Mouse (Mus musculus): ENCODE data around the gene Gm6034. TPM values are rescaled to one million over a fixed set of nuclear protein-coding genes. Genes with fewer than 3 reads are reported as not detected.
"Not testable (repeated sequence)": the region's sequence is repeated elsewhere in the genome, so short reads cannot be mapped to it uniquely, and the experiment has no call there.

Gene Gm6034
- total RNA-seq (2021) (under 1 TPM in 1 of 2 experiments, not detected in 1; 0.23 TPM), polyA plus RNA-seq (2012; rRNA removed) (0.10 and 0.50 TPM in 2 replicates)
- long read RNA-seq = 0 reads

DNA sequence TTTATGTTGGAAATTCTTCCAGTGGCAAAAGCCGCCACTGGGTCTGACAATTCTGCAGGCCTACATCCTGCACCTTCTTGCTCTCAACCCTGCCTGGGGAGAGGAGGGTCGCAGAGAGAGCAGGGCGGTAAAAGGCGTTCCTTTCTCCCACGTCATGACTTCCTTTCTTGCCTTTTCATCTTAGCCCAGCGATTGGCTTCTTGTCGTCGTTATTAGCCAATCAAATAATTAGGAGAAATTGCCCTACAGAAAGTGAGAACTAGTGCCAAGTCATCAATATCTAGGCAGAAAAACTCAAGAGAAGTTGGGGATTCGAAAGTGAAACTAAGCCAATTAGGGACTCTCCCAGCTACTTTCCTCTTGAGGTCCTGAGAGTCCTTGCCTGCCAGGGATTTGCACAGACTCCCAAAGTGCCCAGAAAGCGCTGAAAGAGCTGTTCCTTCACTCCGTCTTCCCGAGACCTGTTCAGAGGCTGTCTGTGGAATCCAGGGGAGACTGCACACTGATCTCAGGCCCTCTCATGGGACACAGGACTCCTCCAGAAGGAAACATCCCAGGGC is at the start of gene Gm6034, which contains the start of gene H2-T22:
Gene Gm6034, plus strand, starts transcription at position 352 of the 560 bp plus-strand sequence.
Gene H2-T22, minus strand, starts transcription at position 138 of the 560 bp plus-strand sequence.
- peak; percentile 87 for DNase-seq

DNA sequence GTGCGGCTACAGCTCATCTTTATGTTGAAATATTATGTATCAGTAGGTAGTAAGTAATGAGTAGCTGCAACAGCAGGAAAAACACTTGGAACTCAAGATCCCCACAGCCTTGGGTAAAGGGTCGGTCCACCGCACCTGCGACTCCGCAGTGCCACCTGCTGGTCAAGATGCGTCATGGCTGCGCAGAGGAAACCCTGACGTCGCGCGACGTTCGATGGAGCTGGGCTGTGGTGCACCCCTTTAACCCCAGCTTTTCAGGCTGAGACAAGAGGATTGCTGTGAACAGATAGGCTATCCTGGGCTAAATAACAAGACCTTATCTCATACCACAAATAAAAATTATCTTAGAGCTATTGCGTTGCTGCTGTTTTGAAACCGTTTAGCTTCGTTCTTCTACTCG is 49.1 kb upstream of the Gm6034 start:
- peak; percentile 75 for DNase-seq

DNA sequence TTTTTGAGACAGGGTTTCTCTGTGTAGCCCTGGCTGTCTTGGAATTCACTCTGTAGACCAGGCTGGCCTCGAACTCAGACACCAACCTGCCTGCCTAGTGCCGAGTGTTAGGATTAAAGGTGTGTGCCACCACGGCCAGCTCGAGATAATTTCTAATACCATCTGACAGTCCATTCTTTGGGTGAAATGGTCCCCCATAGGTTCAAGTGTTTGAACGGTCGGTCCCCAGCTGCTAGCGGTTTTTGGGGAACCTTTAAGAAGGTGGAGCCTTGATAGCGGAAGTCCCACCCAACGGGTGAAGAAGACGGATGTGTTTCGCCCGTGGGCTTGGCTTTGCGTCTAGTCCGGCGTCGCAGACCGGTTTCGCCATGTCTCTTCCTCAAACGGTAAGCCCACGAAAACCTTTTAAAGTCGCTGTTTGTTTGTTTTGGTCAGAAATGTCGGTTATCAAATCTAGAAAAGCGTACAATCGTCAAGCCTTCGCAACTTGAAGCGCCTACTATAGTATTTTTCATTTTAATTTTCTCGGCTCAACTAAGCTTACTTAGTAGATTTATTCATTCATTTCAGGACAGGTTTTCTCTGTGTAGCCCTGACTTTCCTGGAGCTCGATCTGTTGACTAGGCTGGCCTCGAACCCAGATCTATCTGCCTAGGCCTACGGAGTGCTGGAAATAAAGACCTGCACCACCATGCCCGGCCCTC is 48.4 kb upstream of the Gm6034 start:
- DNase-seq = peak; percentile 88

DNA sequence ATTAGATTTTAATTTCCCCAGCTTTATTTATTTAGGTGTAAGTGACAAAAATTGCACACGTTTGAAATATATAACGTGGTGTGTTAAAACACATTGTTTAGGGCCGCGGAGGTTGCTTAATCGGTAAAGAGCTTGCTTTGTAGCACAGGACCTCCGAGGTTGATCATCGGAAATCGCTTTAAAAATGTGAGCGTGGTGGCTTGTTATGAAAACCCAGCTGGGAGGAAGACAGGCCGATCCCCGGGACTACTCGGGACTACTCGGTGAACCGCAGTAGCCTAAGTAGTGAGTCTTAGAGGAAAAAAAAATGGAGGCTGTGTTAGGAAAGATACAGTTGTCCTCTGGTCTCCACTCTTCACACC is 47.9 kb upstream of the Gm6034 start:
- no peak for DNase-seq

DNA sequence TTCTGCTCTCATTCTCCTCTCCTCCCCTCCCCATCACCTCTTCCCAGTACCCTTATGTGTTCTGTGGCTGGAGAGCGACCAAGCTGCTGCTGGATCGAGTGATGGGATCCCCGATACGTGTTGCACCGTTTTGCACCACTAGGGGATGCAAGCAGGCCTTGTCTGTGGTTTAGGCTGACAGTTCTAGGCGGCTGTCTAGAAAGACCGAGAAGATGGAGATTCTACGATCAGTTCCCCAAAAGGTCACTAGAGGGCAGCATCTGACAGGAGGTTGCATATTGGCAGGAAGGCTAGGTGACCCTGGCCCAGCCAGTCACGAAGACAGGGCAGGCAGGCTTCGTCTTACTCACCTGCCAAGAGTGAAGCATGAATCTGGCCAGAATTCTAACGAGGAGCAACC is 45.8 kb upstream of the Gm6034 start:
- DNase-seq = peak; percentile 96

DNA sequence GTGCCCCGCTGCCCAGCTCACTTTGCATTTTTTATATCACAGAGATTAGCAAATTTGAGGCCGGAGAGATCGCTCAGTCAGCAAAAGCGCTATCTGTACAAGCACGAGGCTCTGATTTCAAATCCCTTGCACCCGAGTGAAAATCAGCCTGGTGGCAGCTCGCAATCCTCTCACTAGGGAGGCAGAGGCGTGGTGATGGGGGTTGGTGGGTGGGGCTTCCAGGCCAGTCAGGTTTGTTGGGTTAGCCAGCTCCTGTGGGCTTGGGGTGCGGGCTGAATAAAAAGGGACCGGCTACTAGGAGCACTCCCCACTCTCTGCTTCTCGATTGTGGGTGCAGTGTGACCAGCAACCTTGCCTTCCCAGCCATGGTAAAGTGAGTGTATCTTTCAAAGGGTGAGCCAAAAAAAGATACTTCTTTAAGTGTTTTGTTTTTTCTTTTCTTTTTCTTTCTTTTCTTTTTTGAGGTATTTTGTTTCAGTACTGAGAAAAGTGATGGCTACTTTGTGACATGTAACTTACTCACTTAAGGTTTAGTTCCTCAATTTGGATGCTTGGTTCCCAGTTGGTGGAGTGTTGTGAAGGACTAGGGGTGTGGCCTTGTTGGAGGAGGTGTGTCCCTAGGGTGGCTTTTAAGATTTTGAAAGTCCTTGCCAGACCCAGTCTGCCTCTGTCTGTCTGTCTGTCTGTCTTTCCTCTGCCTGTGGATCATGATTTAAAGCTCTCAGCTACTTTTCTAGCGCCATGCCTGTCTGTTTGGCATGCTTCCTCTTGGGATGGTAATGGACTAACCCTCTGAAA is 44.8 kb upstream of the Gm6034 start:
- DNase-seq = peak; percentile 39

DNA sequence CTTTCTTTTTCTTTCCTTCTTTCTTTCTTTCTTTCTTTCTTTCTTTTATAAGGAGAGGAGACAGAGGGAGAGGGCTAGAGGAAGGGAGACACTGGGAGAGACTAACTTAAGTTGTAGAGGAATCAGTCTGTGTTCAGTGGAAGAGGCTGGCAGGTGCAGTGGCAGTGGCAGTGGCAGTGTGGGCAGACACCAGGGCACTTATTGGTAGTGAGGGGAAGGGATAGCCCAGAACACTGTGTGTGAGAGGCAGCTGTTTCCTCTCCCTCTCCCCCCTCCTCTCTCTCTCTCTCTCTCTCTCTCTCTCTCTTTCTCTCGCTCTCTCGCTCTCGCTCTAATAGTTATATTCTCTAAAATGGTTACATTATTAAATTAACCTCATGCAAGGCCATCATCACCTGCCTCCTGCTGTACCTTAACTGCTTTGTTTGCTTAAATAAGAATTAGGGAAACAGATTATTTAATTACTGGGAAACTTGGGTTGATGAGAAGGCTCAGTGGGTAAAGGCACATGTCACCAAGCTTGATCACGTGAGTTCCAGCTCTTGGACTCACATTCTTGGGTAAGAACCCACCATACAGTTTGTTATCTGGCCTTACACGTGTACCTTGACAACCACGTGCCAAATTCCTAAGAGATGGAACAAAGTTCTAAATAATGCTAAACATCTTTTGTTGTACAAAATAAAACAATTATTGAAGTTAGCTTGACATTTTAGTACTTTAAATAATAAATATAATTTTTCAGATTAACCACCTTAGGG is 44.0 kb upstream of the Gm6034 start:
- no peak for DNase-seq

DNA sequence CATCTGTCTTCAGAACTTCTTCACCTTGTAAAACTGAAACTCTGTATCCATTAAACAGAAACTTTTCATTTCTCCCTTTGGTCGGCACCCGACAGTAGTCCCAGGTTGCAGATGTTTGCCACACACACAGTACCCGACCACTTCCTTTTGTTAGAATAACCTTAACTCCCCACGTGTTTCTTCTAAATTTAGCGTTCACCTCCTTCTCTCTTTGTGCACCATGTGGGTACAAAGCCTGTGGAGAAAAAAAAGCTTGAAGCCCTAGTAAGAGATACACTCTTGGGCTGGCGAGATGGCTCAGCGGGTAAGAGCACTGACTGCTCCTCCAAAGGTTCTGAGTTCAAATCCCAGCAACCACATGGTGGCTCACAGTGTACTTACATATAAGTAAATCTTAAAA is 43.4 kb upstream of the Gm6034 start:
- no peak for DNase-seq

DNA sequence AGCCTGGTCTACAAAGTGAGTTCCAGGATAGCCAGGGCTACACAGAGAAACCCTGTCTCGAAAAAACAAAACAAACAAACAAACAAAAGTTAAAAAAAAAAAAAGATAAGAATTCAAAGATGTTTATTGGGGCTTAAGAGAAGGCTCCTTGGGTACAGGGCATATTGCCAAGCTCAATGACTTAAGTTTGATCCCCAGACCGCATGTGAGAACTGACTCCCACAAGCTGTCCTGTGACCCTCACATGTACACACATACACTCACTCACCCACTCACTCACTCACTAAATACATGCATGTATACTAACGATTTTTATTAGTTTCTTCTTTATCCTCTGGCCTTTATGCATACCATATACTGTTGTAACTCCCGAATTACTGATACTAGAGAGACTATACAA is 42.4 kb upstream of the Gm6034 start:
- DNase-seq = no peak

DNA sequence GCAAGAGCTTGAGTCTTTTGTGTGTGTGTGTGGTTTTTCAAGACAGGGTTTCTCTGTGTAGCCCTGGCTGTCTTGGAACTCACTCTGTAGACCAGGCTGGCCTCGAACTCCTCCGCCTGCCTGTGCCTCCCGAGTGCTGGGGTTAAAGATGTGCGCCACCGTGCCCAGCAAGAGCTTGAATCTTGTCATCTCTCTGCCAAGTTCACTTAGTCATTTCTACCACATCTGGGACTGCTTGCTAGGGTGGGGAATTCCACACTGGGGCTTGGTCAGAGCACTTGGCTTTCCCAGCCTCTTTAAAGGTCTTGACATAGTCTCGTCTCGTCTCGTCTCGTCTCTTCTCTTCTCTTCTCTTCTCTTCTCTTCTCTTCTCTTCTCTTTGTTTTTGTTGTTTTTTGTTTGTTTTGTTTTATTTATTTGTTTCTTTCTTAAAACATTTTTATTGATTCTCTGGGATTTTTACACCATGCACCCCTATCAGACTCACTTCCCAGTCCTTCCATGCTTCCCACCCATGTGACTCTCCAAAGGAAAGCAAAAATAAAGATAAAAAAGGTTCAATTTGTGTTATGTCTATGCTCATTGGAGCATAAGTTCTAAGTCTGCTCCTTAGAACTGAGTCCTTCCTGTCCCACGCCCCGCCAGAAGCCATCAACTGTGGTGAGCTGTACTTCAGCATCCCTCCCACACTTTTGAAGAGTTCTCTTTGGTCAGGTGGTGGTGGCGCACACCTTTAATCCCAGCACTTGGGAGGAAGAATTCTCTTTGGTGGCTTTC is 41.5 kb upstream of the Gm6034 start:
- peak; percentile 31 for DNase-seq

DNA sequence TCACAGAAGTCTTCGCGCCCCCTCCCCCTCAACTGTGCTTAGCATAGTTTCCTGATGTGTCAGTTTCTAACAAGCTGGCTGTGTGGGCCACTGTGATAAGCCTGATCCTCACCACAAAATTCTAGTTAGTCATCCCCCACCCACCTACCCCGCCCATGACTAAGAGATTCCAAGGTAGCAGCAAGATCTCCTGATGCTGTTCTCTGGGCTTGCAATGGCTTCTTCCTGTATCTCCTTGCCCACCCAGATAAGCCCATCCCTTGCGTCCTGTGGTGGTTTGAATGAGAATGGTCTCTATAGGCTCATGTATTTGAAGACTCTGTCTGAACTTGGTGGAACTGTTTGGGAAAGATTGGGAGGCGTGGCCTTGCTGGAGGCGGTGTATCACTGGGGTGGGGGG is 40.8 kb upstream of the Gm6034 start:
- no peak for DNase-seq

DNA sequence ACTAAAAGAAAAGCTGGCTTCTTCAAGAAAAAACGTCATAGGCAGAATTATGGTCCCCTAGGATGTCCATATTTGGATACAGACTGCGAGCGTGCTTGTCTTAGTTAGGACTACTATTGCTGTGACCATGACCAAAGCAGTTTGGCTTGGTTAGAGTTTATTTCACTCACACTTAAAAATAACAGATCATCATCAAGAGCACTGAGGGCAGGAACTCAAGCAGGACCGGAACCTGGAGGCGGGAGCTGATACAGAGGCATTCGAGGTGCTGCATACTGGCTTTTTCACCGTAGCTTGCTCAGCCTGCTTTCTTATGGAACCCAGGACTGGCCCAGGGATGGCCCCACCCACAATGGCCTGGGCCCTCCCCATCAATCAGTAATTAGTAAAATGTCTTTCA is 39.4 kb upstream of the Gm6034 start:
- no peak for DNase-seq

DNA sequence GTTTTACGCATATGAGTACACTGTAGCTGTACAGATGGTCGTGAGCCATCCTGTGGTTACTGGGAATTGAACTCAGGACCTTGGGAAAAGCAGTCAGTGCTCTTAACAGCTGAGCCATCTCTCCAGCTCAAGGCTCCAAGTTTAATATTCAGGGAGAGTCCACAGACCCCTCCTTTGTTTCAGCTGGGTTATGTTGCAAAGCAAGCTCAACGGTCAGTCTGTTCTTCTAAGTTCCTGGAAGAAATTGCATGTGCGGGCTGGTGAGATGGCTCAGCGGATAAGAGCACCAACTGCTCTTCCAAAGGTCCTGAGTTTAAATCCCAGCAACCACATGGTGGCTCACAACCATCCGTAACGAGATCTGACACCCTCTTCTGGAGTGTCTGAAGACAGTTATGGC is 38.4 kb upstream of the Gm6034 start:
- not testable (repeated sequence) for DNase-seq

DNA sequence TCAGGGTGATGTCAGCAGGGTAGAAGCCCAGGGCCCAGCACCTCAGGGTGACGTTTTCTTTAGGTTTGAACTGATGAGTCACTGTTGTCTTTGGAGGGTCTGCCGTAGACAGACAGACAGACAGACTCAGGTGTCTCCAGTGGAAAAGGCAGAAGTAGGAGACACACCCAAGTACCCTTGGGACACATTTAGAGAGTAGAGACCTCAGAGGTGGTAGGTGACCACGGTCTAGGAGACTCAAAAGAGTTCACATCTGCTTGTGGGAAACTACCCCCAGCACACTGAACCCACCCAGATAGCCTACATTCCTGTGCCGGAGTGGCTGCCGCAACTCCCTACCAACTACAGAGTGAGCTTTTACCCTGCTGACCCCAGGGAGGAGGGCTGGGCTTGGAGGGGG is 27.8 kb upstream of the Gm6034 start:
- no peak for DNase-seq

DNA sequence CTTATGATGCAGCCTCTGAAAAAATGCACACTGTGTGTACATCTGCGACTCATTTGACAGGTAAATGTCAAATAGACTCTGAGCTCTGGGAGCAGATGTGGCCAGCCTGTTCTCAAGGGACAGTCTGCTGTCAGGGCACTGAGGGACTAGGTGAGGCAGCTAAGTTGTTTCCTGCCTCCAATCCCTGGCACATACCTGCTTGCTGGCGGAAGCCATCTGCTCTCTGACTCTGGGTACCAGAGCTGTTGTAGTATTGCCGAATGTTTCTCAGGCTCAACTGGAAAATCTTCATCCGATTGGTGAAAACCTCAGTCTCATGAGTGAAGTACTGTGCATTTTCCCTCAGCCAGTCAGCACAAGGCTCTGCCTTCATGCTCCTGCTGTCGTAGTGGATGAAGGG is 25.7 kb upstream of the Gm6034 start:
- no peak for DNase-seq

DNA sequence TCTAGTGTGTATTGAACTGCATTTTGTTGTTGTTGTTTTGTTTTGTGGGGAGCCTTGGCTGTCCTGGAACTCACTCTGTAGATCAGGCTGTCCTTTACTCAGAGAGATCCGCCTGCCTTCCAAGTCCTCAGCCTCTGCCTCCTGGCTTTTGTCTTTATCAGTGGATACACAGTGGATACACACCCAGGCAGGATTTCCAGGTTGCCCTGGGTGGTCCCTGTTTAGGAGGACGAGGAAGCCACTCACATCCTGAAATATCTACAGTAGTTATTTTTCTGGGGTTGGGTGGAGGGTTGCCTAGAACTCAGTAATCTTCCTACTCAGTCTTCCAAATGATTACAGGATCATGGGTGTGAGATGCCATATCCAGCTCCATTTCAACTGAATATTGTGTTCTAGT is 23.8 kb upstream of the Gm6034 start:
- DNase-seq = peak; percentile 57

DNA sequence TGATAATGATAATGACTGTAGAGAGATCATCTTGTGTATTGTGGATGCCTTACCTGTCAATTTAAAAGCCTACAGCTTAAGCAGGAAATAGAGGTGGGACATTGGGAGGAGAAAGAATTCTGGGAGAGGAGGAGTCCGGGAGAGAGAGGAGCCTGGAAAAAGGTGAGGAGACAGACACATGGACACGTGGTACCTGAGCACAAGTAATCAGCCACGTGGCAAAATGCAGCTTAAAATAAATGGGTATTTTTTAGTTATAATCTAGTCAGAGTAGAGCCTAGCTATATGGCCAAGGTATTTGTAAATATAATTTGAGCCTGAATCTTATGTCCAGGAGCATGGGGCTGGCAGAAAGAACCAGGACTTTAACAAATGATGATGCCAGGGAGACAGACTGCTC is 23.2 kb upstream of the Gm6034 start:
- no peak for DNase-seq

DNA sequence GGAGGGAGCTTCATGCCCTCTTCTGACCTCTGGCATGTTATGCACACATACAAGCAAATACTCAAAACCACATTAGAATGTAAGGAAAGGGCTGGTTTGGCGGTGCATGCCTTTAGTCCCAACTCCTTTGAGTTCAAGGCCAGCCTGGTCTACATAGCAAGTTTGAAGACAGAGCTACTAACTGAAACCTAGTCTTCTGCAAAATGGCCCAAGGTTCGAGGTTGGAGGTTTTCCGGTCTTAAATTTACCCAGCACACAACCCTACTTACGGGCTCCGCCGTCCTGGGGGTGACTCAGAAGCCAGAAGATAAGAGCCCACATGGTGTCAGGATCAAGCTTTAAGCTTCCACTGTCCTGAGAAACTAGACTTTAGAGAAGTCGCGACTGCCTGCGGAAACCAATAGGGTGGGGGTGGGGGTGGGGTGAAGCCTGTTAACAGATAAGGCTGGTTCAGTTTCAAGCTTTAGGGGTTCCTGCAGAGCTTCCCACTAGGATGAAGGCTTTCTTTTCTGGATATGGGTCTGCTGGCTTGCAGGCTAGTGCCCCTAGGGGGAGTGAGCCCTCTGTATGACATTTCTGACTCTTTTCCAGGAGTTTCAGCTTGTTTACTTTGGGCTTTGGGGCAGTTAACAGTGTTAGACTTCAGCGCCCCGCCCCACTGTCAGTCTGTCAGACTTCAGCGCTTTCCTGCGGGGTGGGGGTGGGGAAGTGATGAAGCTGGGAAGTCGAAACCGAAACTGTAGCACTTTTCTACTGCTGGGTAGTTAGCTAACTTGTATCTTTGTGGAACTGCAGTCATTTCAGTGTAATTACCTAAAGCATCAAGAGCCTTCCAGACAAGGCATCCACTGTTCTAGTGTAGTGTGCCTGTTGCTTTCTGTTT is 22.3 kb upstream of the Gm6034 start, which contains the start of gene H2-T24:
Gene H2-T24, minus strand, starts transcription at position 370 of the 883 bp plus-strand sequence.
- DNase-seq = peak; percentile 81

DNA sequence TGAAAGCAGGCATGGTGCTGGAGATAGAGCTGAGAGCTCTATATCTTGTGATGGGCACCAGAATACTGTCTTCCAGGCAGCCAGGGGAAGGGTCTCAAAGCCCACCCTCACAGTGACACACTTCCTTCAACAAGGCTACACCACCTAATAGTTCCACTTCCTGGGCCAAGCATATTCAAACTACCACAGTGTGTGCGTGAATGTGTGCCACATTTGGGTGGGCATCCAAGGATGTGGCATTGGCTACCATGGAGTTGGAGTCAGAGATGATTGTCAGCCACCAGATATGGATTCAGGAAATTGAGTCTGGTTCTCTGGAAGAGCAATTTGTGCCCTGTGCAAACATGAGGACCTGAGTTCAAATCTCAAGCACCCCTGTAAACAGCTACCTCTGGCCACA is 21.5 kb upstream of the Gm6034 start:
- DNase-seq = no peak

DNA sequence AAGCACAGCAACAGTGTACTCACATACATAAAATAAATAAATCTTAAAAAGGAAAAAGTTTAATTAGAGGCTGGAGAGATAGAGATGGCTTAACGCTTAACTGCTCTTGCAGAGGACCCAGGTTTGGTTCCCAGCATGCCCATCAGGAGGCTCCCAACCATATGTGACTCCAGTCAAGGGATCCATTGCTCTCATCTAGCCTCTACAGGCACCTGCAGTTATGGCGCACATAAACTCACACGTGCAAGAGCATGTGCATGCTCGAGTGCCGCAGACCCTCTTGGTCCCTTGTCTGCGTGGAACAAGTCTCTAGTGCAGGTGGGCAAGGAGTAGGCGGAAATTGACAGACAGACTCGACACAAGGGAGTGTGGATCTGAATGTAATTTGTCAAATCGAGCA is 20.7 kb upstream of the Gm6034 start:
- no peak for DNase-seq

Data from adrenal gland, adult 2 months (tissue).